Mouse (Mus musculus) liver, adult 2 months (tissue): ENCODE measurements around the gene Adap1.
A peak's percentile ranks its signal among the peaks of the same experiment; 100 is the strongest.

Experiments used
- CTCF ChIP-seq: fragments of 200-500 bp; IDR thresholded peaks from 2 replicates; pipeline ENCODE4 v1.5.1; 2011; ENCODE audit warnings: low read depth, low read length, control low read depth
- POLR2A ChIP-seq: fragments of 200-500 bp; IDR thresholded peaks from 2 replicates; pipeline ENCODE4 v1.6.1; 2011; ENCODE audit warnings: low read length, control low read depth; ENCODE audit not compliant: insufficient read depth; ENCODE audit errors: extremely low read depth

GRCm38 (mm10) chr5:139331742-139332141 is 6.3 kb upstream of the Adap1 start:
- TF ChIP-seq POLR2A (no peak), CTCF (peak; percentile 95)
